Mouse (Mus musculus) midbrain, embryonic 16.5 days (tissue): ENCODE measurements around the gene Upp1. TPM values are rescaled to one million over a fixed set of nuclear protein-coding genes. Genes with fewer than 3 reads are reported as not detected.

Source experiments
- ATAC-seq: fragments of 200-750 bp; cut with Nextera tagmentation; 2 replicates; pipeline ENCODE4 v1.8.0; 2017; ENCODE audit warnings: moderate TSS enrichment
- H3K27ac ChIP-seq: fragments of 300-500 bp; sonication (generic); 2 replicates; pipeline ENCODE4 v1.5.1; 2014; ENCODE audit warnings: mild to moderate bottlenecking, low read length, mixed read lengths
- H3K27me3 ChIP-seq: fragments of 300-500 bp; sonication (generic); 2 replicates; pipeline ENCODE4 v1.6.1; 2014; ENCODE audit warnings: low read depth, low read length, mixed read lengths; ENCODE audit not compliant: control insufficient read depth, insufficient read depth
- H3K36me3 ChIP-seq: fragments of 300-500 bp; sonication (generic); 2 replicates; pipeline ENCODE4 v1.6.1; 2014; ENCODE audit warnings: mild to moderate bottlenecking, low read length, moderate library complexity, mixed read lengths; ENCODE audit not compliant: control insufficient read depth, insufficient read depth
- H3K4me1 ChIP-seq: fragments of 300-500 bp; sonication (generic); 2 replicates; pipeline ENCODE4 v1.6.1; 2014; ENCODE audit warnings: mild to moderate bottlenecking, low read length, mixed read lengths; ENCODE audit not compliant: control insufficient read depth, insufficient read depth
- H3K4me2 ChIP-seq: fragments of 300-500 bp; sonication (generic); 2 replicates; pipeline ENCODE4 v1.6.1; 2014; ENCODE audit warnings: mild to moderate bottlenecking, low read length, mixed read lengths
- H3K4me3 ChIP-seq: fragments of 300-500 bp; sonication (generic); 2 replicates; pipeline ENCODE4 v1.5.1; 2014; ENCODE audit warnings: low read depth, mild to moderate bottlenecking, low read length, moderate library complexity, mixed read lengths
- H3K9ac ChIP-seq: fragments of 300-500 bp; sonication (generic); 2 replicates; pipeline ENCODE4 v1.6.1; 2014; ENCODE audit warnings: low read depth, low read length, mixed read lengths
- H3K9me3 ChIP-seq: fragments of 300-500 bp; sonication (generic); replicated peaks from 2 replicates; pipeline ENCODE4 v1.6.1; 2014; ENCODE audit warnings: mild to moderate bottlenecking, low read length, mixed read lengths; ENCODE audit not compliant: control insufficient read depth, poor library complexity, severe bottlenecking
- WGBS: fragments of 180-500 bp; shearing (Covaris S2); extraction: QIAGEN DNeasy Blood & Tissue Kit; methylation state at CpG from one replicate; pipeline ENCODE4 v1.1.7; 2014; 5-methylcytosine and 5-hydroxymethylcytosine counted together
- polyA plus RNA-seq: library from polyadenylated mRNA; unstranded; fragments of >200 nt; fragmentation: Nextera tagmentation; extraction: Ambion mirVana; gene quantifications from 2 replicates; pipeline ENCODE4 v1.2.1, GENCODE M21; 2015

The Upp1 gene
- polyA plus RNA-seq, 1 experiment from 2014 or later, result 2.4 TPM

DNA sequence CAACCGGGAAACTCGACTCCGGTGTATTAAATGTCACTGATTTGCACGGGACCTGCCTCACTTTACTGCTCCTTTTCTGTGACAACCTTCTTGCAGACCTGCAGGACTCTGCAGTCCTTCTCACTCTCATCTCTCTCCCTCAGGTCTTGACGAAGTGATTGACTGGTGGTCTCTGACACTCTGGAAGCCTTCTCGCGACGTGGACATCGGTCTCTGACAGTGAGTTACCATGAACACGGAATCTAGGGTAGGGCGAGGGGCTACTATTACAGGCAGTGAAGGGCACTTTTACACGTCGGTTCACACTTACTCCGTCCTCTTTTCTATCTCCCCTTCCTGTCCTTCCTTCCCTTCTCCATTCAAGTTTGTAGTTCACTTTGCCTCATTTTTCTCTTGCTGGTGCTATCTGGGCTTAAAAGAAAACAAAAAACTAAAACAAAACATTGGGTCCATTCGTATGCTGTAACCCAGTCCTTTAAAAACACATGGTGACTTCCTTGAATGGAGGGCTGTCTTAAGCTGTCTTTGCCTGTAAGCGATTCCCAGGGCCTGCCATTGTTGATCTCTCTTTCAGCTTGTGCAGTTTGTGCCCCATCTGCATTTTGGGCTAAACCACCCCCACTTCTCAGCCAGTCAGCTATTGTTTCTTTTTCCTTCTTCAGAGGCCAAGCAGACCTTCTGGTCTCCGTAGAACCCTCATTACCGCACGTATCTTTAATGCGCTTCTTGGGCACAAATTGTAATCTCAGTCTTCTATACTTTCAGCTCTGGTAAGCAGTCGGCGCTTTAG is 1.5 kb downstream of the Upp1 start:
- 4% methylated on average over 22 of the region's 22 CpGs for WGBS
- Histone ChIP-seq H3K27ac (no peak overlapping the region), H3K36me3 (no peaks in the 10 kb centered on the region), H3K4me2 (peak overlapping the region; percentile 99), H3K9me3 (no peaks in the 10 kb centered on the region), H3K4me3 (peak overlapping the region; percentile 49), H3K27me3 (peaks cover 35% of the 10 kb centered on the region), H3K9ac (no peak overlapping the region), H3K4me1 (peaks cover 25% of the 10 kb centered on the region)
- ATAC-seq, result no peak

GRCm38 (mm10) chr11:9122315-9122714 is 4.4 kb downstream of the Upp1 start:
- H3K4me3 ChIP-seq, result no peak overlapping the region
- no peak overlapping the region for H3K4me2 ChIP-seq
- no peak for ATAC-seq
- no peaks in the 10 kb centered on the region for H3K36me3 ChIP-seq
- H3K9me3 ChIP-seq, result no peaks in the 10 kb centered on the region
- peaks cover 21% of the 10 kb centered on the region for H3K27me3 ChIP-seq
- no peak overlapping the region for H3K27ac ChIP-seq
- H3K4me1 ChIP-seq, result peaks cover 22% of the 10 kb centered on the region
- 86% methylated on average over 4 of the region's 4 CpGs for WGBS
- no peak overlapping the region for H3K9ac ChIP-seq

GRCm38 (mm10) chr11:9126373-9127107 is 8.6 kb downstream of the Upp1 start:
- Histone ChIP-seq H3K4me1 (no peaks in the 10 kb centered on the region), H3K27ac (no peak overlapping the region), H3K9me3 (no peaks in the 10 kb centered on the region), H3K9ac (no peak overlapping the region), H3K4me2 (no peak overlapping the region), H3K4me3 (no peak overlapping the region), H3K27me3 (no peaks in the 10 kb centered on the region), H3K36me3 (no peaks in the 10 kb centered on the region)
- ATAC-seq, result no peak
- 78% methylated on average over 5 of the region's 5 CpGs for WGBS

GRCm38 (mm10) chr11:9128110-9128509 is 10.2 kb downstream of the Upp1 start:
- Histone ChIP-seq H3K27ac (no peak overlapping the region), H3K36me3 (no peaks in the 10 kb centered on the region), H3K9me3 (no peaks in the 10 kb centered on the region), H3K4me1 (no peaks in the 10 kb centered on the region), H3K4me3 (no peak overlapping the region), H3K9ac (no peak overlapping the region), H3K4me2 (no peak overlapping the region), H3K27me3 (no peaks in the 10 kb centered on the region)
- ATAC-seq, result no peak
- WGBS, result 54% methylated on average over 2 of the region's 2 CpGs

GRCm38 (mm10) chr11:9129528-9129927 is 11.6 kb downstream of the Upp1 start:
- no peak overlapping the region for H3K27ac ChIP-seq
- H3K4me3 ChIP-seq, result no peak overlapping the region
- no peak for ATAC-seq
- H3K9me3 ChIP-seq, result no peaks in the 10 kb centered on the region
- no peaks in the 10 kb centered on the region for H3K4me1 ChIP-seq
- no peaks in the 10 kb centered on the region for H3K36me3 ChIP-seq
- H3K9ac ChIP-seq, result no peak overlapping the region
- H3K27me3 ChIP-seq, result no peaks in the 10 kb centered on the region
- H3K4me2 ChIP-seq, result no peak overlapping the region
- 95% methylated on average over 8 of the region's 8 CpGs for WGBS

DNA sequence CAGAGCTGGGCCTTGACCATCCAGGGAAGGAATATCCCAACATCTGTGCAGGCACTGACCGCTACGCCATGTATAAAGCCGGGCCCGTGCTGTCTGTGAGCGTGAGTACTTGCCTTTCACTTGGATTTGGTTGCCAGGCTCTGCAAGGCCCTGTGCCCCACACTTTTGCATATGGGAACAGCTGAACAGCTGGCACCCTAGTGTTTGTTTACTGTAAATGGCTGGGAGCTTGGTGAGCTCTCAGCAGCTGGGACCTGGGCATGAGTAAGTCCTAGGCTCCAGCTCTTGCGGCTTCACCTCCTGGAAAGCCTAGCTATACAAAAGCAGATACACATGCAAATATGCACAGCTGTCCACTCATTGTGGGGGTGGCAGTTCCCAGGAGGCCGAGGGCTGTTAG is 13.8 kb downstream of the Upp1 start:
- H3K4me2 ChIP-seq, result no peak overlapping the region
- H3K4me3 ChIP-seq, result no peak overlapping the region
- no peaks in the 10 kb centered on the region for H3K27me3 ChIP-seq
- H3K4me1 ChIP-seq, result no peaks in the 10 kb centered on the region
- 78% methylated on average over 7 of the region's 7 CpGs for WGBS
- no peaks in the 10 kb centered on the region for H3K36me3 ChIP-seq
- no peak overlapping the region for H3K9ac ChIP-seq
- no peak overlapping the region for H3K27ac ChIP-seq
- H3K9me3 ChIP-seq, result no peaks in the 10 kb centered on the region
- no peak for ATAC-seq

DNA sequence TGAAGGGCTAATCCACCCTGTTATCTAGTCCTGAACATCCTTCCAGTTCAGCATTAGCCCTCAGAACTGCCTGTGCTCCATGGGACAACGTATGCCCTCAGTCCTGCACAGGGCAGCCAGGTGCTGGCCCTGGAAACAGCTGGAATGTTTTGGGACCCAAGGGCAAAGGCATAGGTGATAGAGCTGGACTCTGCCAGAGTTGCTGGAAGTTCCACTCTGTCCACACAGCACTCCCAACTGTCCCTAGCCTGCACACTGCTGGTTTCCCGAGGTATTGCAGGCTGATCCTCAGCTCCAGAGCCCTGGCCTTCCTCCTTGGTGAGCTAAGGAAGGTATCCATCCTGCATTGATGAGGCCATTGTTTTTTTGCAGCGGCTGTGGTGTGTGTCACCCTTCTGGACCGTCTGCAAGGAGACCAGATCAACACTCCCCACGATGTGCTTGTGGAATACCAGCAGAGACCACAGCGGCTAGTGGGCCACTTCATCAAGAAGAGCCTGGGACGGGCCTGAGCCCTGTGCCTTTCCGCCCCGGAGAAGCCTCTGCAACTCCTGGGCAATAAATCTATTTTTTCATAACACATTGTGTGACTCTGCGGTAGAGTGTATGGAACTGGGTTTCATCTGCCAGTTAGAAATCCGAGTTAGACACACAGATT is 17.8 kb downstream of the Upp1 start:
- Histone ChIP-seq H3K27ac (no peak overlapping the region), H3K9ac (no peak overlapping the region), H3K4me3 (no peak overlapping the region), H3K27me3 (no peaks in the 10 kb centered on the region), H3K36me3 (no peaks in the 10 kb centered on the region), H3K9me3 (no peaks in the 10 kb centered on the region), H3K4me1 (no peaks in the 10 kb centered on the region), H3K4me2 (no peak overlapping the region)
- ATAC-seq, result peak; percentile 30; the same call in 1 of the 2 replicates
- 76% methylated on average over 11 of the region's 11 CpGs for WGBS

DNA sequence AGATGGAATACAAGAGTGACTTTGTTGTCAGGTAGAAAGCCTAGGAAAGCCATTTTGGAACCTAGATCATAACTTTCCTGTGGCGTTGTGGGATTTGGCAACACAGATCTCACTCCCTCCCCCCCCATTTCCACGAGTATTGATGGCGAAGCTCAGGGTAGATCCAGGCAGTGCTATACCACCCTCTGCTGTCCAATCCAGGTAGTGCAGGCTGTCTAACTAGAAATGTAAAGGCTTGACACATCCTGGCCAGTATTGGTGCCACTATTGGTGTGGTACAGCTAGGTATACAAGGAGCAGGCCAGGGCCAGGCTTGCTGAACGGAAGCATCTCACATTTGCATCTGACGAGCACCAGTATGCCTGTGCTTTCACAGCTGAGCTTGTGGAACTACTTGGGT is 18.6 kb downstream of the Upp1 start:
- H3K27ac ChIP-seq, result no peak overlapping the region
- 22% methylated on average over 5 of the region's 5 CpGs for WGBS
- no peak overlapping the region for H3K4me2 ChIP-seq
- H3K27me3 ChIP-seq, result no peaks in the 10 kb centered on the region
- H3K9me3 ChIP-seq, result no peaks in the 10 kb centered on the region
- no peaks in the 10 kb centered on the region for H3K36me3 ChIP-seq
- no peak overlapping the region for H3K9ac ChIP-seq
- peak; percentile 84 for ATAC-seq
- H3K4me3 ChIP-seq, result no peak overlapping the region
- H3K4me1 ChIP-seq, result no peaks in the 10 kb centered on the region

GRCm38 (mm10) chr11:9145113-9145512 is 27.2 kb downstream of the Upp1 start:
- Histone ChIP-seq H3K4me3 (no peak overlapping the region), H3K27me3 (no peaks in the 10 kb centered on the region), H3K4me1 (no peaks in the 10 kb centered on the region), H3K9me3 (no peaks in the 10 kb centered on the region; the same call in 1 of the 2 replicates), H3K9ac (no peak overlapping the region), H3K36me3 (no peaks in the 10 kb centered on the region), H3K4me2 (no peak overlapping the region), H3K27ac (no peak overlapping the region)
- no peak for ATAC-seq
- 87% methylated on average over 2 of the region's 2 CpGs for WGBS
